Mouse (Mus musculus): ENCODE measurements around the gene Bmp2k.

GRCm38 (mm10) chr5:97056791-97057450, 59.4 kb downstream of the Bmp2k start:
- TF ChIP-seq GATA1 (IDR thresholded peaks at IDR 0.05; ENCODE audit: borderline replicate concordance, low read length) (no peak), FLI1 (IDR thresholded peaks at IDR 0.05; ENCODE audit: low read length) (no peak)

Data from megakaryocyte, embryonic 14.5 days (primary cell).